Mouse (Mus musculus): ENCODE measurements around the gene Mfap2. TPM values are rescaled to one million over a fixed set of nuclear protein-coding genes. Genes with fewer than 3 reads are reported as not detected.

Mfap2 gene
- polyA plus RNA-seq, 1 experiment from 2014 or later = 128 TPM

GRCm38 (mm10) chr4:140967386-140968159 lies 42.6 kb upstream of the Mfap2 start:
- 85% methylated on average over 11 of the region's 11 CpGs for WGBS
- H3K9ac ChIP-seq (ENCODE audit: low read depth, low read length) = no peak overlapping the region
- no peaks in the 10 kb centered on the region for H3K27me3 ChIP-seq (replicated peaks; ENCODE audit: control insufficient read depth, insufficient read depth, low read length)
- no peak overlapping the region for H3K27ac ChIP-seq (ENCODE audit: low read depth, low read length)
- H3K36me3 ChIP-seq (ENCODE audit: control insufficient read depth, insufficient read depth, low read length) = peaks cover 16% of the 10 kb centered on the region; the same call in 1 of the 2 replicates
- DNase-seq (ENCODE audit: low spot score) (no peak), ATAC-seq (replicated peaks; ENCODE audit: low FRiP score) (no peak)
- H3K4me1 ChIP-seq (replicated peaks; ENCODE audit: control insufficient read depth, insufficient read depth, low read length) = peaks cover 14% of the 10 kb centered on the region
- no peak overlapping the region for H3K4me2 ChIP-seq
- H3K9me3 ChIP-seq (ENCODE audit: control insufficient read depth, low read length) = no peaks in the 10 kb centered on the region
- no peak overlapping the region for H3K4me3 ChIP-seq (ENCODE audit: low read depth, low read length)

GRCm38 (mm10) chr4:140971691-140972090 lies 38.5 kb upstream of the Mfap2 start:
- Histone ChIP-seq H3K36me3 (ENCODE audit: control insufficient read depth, insufficient read depth, low read length) (peaks cover 48% of the 10 kb centered on the region), H3K4me1 (replicated peaks; ENCODE audit: control insufficient read depth, insufficient read depth, low read length) (no peaks in the 10 kb centered on the region), H3K9ac (ENCODE audit: low read depth, low read length) (no peak overlapping the region), H3K27ac (ENCODE audit: low read depth, low read length) (no peak overlapping the region), H3K9me3 (ENCODE audit: control insufficient read depth, low read length) (no peaks in the 10 kb centered on the region), H3K27me3 (replicated peaks; ENCODE audit: control insufficient read depth, insufficient read depth, low read length) (no peaks in the 10 kb centered on the region), H3K4me2 (no peak overlapping the region), H3K4me3 (ENCODE audit: low read depth, low read length) (no peak overlapping the region)
- DNase-seq (ENCODE audit: low spot score) = no peak
- WGBS = 86% methylated on average over 13 of the region's 13 CpGs
- ATAC-seq (replicated peaks; ENCODE audit: low FRiP score) = no peak

- Histone ChIP-seq H3K4me2 (no peak overlapping the region), H3K4me1 (replicated peaks; ENCODE audit: control insufficient read depth, insufficient read depth, low read length) (peaks cover 10% of the 10 kb centered on the region), H3K27ac (ENCODE audit: low read depth, low read length) (no peak overlapping the region), H3K27me3 (replicated peaks; ENCODE audit: control insufficient read depth, insufficient read depth, low read length) (no peaks in the 10 kb centered on the region), H3K9me3 (ENCODE audit: control insufficient read depth, low read length) (no peaks in the 10 kb centered on the region), H3K9ac (ENCODE audit: low read depth, low read length) (no peak overlapping the region), H3K4me3 (ENCODE audit: low read depth, low read length) (no peak overlapping the region), H3K36me3 (ENCODE audit: control insufficient read depth, insufficient read depth, low read length) (peaks cover 61% of the 10 kb centered on the region)
- DNase-seq (ENCODE audit: low spot score) (no peak), ATAC-seq (replicated peaks; ENCODE audit: low FRiP score) (no peak)
- 98% methylated on average over 6 of the region's 6 CpGs for WGBS
Observed at GRCm38 (mm10) chr4:140974408-140974807, 35.8 kb upstream of the Mfap2 start.

GRCm38 (mm10) chr4:140975356-140975755 lies 34.9 kb upstream of the Mfap2 start:
- peaks cover 60% of the 10 kb centered on the region for H3K36me3 ChIP-seq (ENCODE audit: control insufficient read depth, insufficient read depth, low read length)
- H3K4me3 ChIP-seq (ENCODE audit: low read depth, low read length) = no peak overlapping the region
- H3K4me1 ChIP-seq (replicated peaks; ENCODE audit: control insufficient read depth, insufficient read depth, low read length) = peaks cover 10% of the 10 kb centered on the region
- H3K27me3 ChIP-seq (replicated peaks; ENCODE audit: control insufficient read depth, insufficient read depth, low read length) = no peaks in the 10 kb centered on the region
- no peak overlapping the region for H3K4me2 ChIP-seq
- H3K9ac ChIP-seq (ENCODE audit: low read depth, low read length) = no peak overlapping the region
- ATAC-seq (replicated peaks; ENCODE audit: low FRiP score) (no peak), DNase-seq (ENCODE audit: low spot score) (no peak)
- no peaks in the 10 kb centered on the region for H3K9me3 ChIP-seq (ENCODE audit: control insufficient read depth, low read length)
- 87% methylated on average over 7 of the region's 7 CpGs for whole genome bisulfite sequencing
- H3K27ac ChIP-seq (ENCODE audit: low read depth, low read length) = no peak overlapping the region

GRCm38 (mm10) chr4:140977278-140977677 lies 32.9 kb upstream of the Mfap2 start:
- 80% methylated on average over 10 of the region's 10 CpGs for WGBS
- Histone ChIP-seq H3K4me2 (no peak overlapping the region), H3K9ac (ENCODE audit: low read depth, low read length) (no peak overlapping the region), H3K4me1 (replicated peaks; ENCODE audit: control insufficient read depth, insufficient read depth, low read length) (peaks cover 10% of the 10 kb centered on the region), H3K36me3 (ENCODE audit: control insufficient read depth, insufficient read depth, low read length) (peaks cover 50% of the 10 kb centered on the region), H3K27ac (ENCODE audit: low read depth, low read length) (no peak overlapping the region), H3K4me3 (ENCODE audit: low read depth, low read length) (no peak overlapping the region), H3K9me3 (ENCODE audit: control insufficient read depth, low read length) (no peaks in the 10 kb centered on the region), H3K27me3 (replicated peaks; ENCODE audit: control insufficient read depth, insufficient read depth, low read length) (no peaks in the 10 kb centered on the region)
- no peak for ATAC-seq (replicated peaks; ENCODE audit: low FRiP score)
- no peak for DNase-seq (ENCODE audit: low spot score)

- H3K9ac ChIP-seq (ENCODE audit: low read depth, low read length) = no peak overlapping the region
- H3K9me3 ChIP-seq (ENCODE audit: control insufficient read depth, low read length) = no peaks in the 10 kb centered on the region
- H3K27me3 ChIP-seq (replicated peaks; ENCODE audit: control insufficient read depth, insufficient read depth, low read length) = no peaks in the 10 kb centered on the region
- WGBS = 67% methylated on average over 14 of the region's 14 CpGs
- DNase-seq (ENCODE audit: low spot score) (no peak), ATAC-seq (replicated peaks; ENCODE audit: low FRiP score) (no peak)
- peaks cover 45% of the 10 kb centered on the region for H3K36me3 ChIP-seq (ENCODE audit: control insufficient read depth, insufficient read depth, low read length)
- H3K27ac ChIP-seq (ENCODE audit: low read depth, low read length) = no peak overlapping the region
- H3K4me3 ChIP-seq (ENCODE audit: low read depth, low read length) = no peak overlapping the region
- H3K4me2 ChIP-seq = peak overlapping the region; percentile 12; the same call in 1 of the 2 replicates
- peaks cover 12% of the 10 kb centered on the region for H3K4me1 ChIP-seq (replicated peaks; ENCODE audit: control insufficient read depth, insufficient read depth, low read length)
Observed at GRCm38 (mm10) chr4:140977886-140978692, 32.1 kb upstream of the Mfap2 start.

- no peak overlapping the region for H3K9ac ChIP-seq (ENCODE audit: low read depth, low read length)
- H3K36me3 ChIP-seq (ENCODE audit: control insufficient read depth, insufficient read depth, low read length) = peaks cover 15% of the 10 kb centered on the region
- no peaks in the 10 kb centered on the region for H3K27me3 ChIP-seq (replicated peaks; ENCODE audit: control insufficient read depth, insufficient read depth, low read length)
- H3K27ac ChIP-seq (ENCODE audit: low read depth, low read length) = no peak overlapping the region
- WGBS = 81% methylated on average over 2 of the region's 2 CpGs
- ATAC-seq (replicated peaks; ENCODE audit: low FRiP score) (no peak), DNase-seq (ENCODE audit: low spot score) (no peak)
- peaks cover 21% of the 10 kb centered on the region for H3K4me1 ChIP-seq (replicated peaks; ENCODE audit: control insufficient read depth, insufficient read depth, low read length)
- no peaks in the 10 kb centered on the region for H3K9me3 ChIP-seq (ENCODE audit: control insufficient read depth, low read length)
- no peak overlapping the region for H3K4me2 ChIP-seq
- no peak overlapping the region for H3K4me3 ChIP-seq (ENCODE audit: low read depth, low read length)
Observed at GRCm38 (mm10) chr4:140981605-140982004, 28.6 kb upstream of the Mfap2 start.

- Histone ChIP-seq H3K27me3 (replicated peaks; ENCODE audit: control insufficient read depth, insufficient read depth, low read length) (no peaks in the 10 kb centered on the region), H3K4me2 (no peak overlapping the region), H3K36me3 (ENCODE audit: control insufficient read depth, insufficient read depth, low read length) (peaks cover 13% of the 10 kb centered on the region), H3K27ac (ENCODE audit: low read depth, low read length) (peak overlapping the region; percentile 35), H3K9me3 (ENCODE audit: control insufficient read depth, low read length) (no peaks in the 10 kb centered on the region), H3K4me1 (replicated peaks; ENCODE audit: control insufficient read depth, insufficient read depth, low read length) (peaks cover 21% of the 10 kb centered on the region), H3K9ac (ENCODE audit: low read depth, low read length) (no peak overlapping the region), H3K4me3 (ENCODE audit: low read depth, low read length) (no peak overlapping the region)
- no peak for ATAC-seq (replicated peaks; ENCODE audit: low FRiP score)
- 61% methylated on average over 4 of the region's 4 CpGs for WGBS
- no peak for DNase-seq (ENCODE audit: low spot score)
Observed at GRCm38 (mm10) chr4:140982808-140983207, 27.4 kb upstream of the Mfap2 start.
